In genomic region chr16:12954028-12954427, GRCm38 (mm10) we compare ENCODE assay signal across 17 mouse cellular contexts.
"Had no signal": no experiment of that assay in that cellular context is flagged by ENCODE, and none has a peak within 500 bp of the region (broad histone marks: within the 10 kb centered on the region; RNA-seq: fewer than 3 reads in every experiment).

No protein-coding gene starts in this region.

- DNase-seq: liver, embryonic 13.5 days; liver, postnatal 0 days; lung, adult 2 months; right cerebral cortex, postnatal 14 days; thymus, adult 2 months; thymus, postnatal 25 days; thymus, postnatal 4 days had no signal

- ATAC-seq: liver, postnatal 0 days; midbrain, embryonic 13.5 days; midbrain, embryonic 15.5 days had no signal

- H3K9me3 ChIP-seq: liver, embryonic 13.5 days; liver, embryonic 15.5 days; megakaryocyte, embryonic 14.5 days; midbrain, embryonic 13.5 days; midbrain, embryonic 15.5 days; neural tube, embryonic 12.5 days; stomach, embryonic 15.5 days had no signal

- H3K4me2 ChIP-seq: liver, embryonic 11.5 days; liver, embryonic 13.5 days; liver, embryonic 15.5 days; midbrain, embryonic 11.5 days; midbrain, embryonic 13.5 days; midbrain, embryonic 15.5 days; neural tube, embryonic 12.5 days; stomach, embryonic 15.5 days had no signal

- H3K4me3 ChIP-seq: liver, embryonic 13.5 days; liver, embryonic 15.5 days; megakaryocyte, embryonic 14.5 days; midbrain, embryonic 13.5 days; midbrain, embryonic 15.5 days; neural tube, embryonic 12.5 days; stomach, embryonic 15.5 days had no signal

- H3K4me1 ChIP-seq: liver, embryonic 13.5 days; liver, embryonic 15.5 days; megakaryocyte, embryonic 14.5 days; midbrain, embryonic 13.5 days; midbrain, embryonic 15.5 days; neural tube, embryonic 12.5 days; stomach, embryonic 15.5 days had no signal

- H3K36me3 ChIP-seq: liver, embryonic 13.5 days; liver, embryonic 15.5 days; midbrain, embryonic 13.5 days; midbrain, embryonic 15.5 days; neural tube, embryonic 12.5 days; stomach, embryonic 15.5 days had no signal

- H3K9ac ChIP-seq: liver, embryonic 13.5 days; liver, embryonic 15.5 days; liver, postnatal 0 days; midbrain, embryonic 13.5 days; midbrain, embryonic 15.5 days; neural tube, embryonic 12.5 days; stomach, embryonic 15.5 days had no signal

- H3K27me3 ChIP-seq: liver, embryonic 13.5 days; liver, embryonic 15.5 days; megakaryocyte, embryonic 14.5 days; midbrain, embryonic 13.5 days; midbrain, embryonic 15.5 days; neural tube, embryonic 12.5 days; stomach, embryonic 15.5 days had no signal

- H3K27ac ChIP-seq: liver, embryonic 13.5 days; liver, embryonic 15.5 days; macrophage; midbrain, embryonic 13.5 days; midbrain, embryonic 15.5 days; neural tube, embryonic 12.5 days; stomach, embryonic 15.5 days; stomach, postnatal 0 days had no signal
